Mouse (Mus musculus) heart, postnatal 25 days (tissue): Measurements from ENCODE around the gene Gm49403. TPM values are rescaled to one million over a fixed set of nuclear protein-coding genes. Genes with fewer than 3 reads are reported as not detected.

ENCODE experiments used
- microRNA-seq: library from miRNA; unstranded; fragments of <30 nt; microRNA quantifications from one replicate; pipeline ENCODE4 v1.2.0, GENCODE M21; 2022
- total RNA-seq, 2 experiments: library from RNA; stranded (reverse); gene quantifications; 2 replicates each; pipeline ENCODE4 v1.2.3; 2021

Gm49403 gene
- total RNA-seq, 2 experiments from 2014 or later: not detected

Small RNAs within 50 kb of the gene (microRNA-seq; reads per million reads assigned to microRNA genes)
- 0.83 reads per million for gene Mir5136

Other genes with a start within 250 kb of the Gm49403 start
- gene Chrm1, start 220.1 kb upstream of the Gm49403 start, total RNA-seq: not detected
- gene Slc3a2, start 160.6 kb upstream of the Gm49403 start, total RNA-seq: 10 to 100 TPM; 36.1 to 38.0 TPM
- gene Wdr74, start 148.1 kb upstream of the Gm49403 start, total RNA-seq: 10 to 100 TPM; 17.9 to 18.9 TPM
- not detected for gene 1700092M07Rik, start 143.2 kb upstream of the Gm49403 start, total RNA-seq
- gene Stx5a, start 142.5 kb upstream of the Gm49403 start, total RNA-seq: 10 to 100 TPM; 27.6 to 31.0 TPM
- 10 to 100 TPM; 37.5 to 48.1 TPM for gene Nxf1, start 126.9 kb upstream of the Gm49403 start, total RNA-seq
- gene Tmem223, start 112.9 kb upstream of the Gm49403 start, total RNA-seq: 100 to 1,000 TPM; 108 to 110 TPM
- 10 to 100 TPM; 14.8 to 16.4 TPM for gene Tmem179b, start 109.5 kb upstream of the Gm49403 start, total RNA-seq
- 1 to 10 TPM; 7.4 to 7.6 TPM for gene Taf6l, start 97.5 kb upstream of the Gm49403 start, total RNA-seq
- 10 to 100 TPM; 53.4 to 62.4 TPM for gene Polr2g, start 85.4 kb upstream of the Gm49403 start, total RNA-seq
- 1 to 10 TPM; 1.9 to 2.1 TPM for gene Zbtb3, start 81.4 kb upstream of the Gm49403 start, total RNA-seq
- gene Ttc9c, start 64.6 kb upstream of the Gm49403 start, total RNA-seq: 10 to 100 TPM; 12.5 to 15.8 TPM
- 10 to 100 TPM; 42.5 to 49.4 TPM for gene Hnrnpul2, start 63.9 kb upstream of the Gm49403 start, total RNA-seq
- not detected for gene AC129217.1, start 54.2 kb upstream of the Gm49403 start, total RNA-seq
- 10 to 100 TPM; 23.9 to 24.0 TPM for gene Bscl2, start 46.5 kb upstream of the Gm49403 start, total RNA-seq
- not detected for gene Gng3, start 44.7 kb upstream of the Gm49403 start, total RNA-seq
- gene Lrrn4cl, start 33.2 kb upstream of the Gm49403 start, total RNA-seq: 1 to 10 TPM; 3.3 to 4.9 TPM
- 100 to 1,000 TPM; 113 to 124 TPM for gene Ubxn1, start 12.4 kb upstream of the Gm49403 start, total RNA-seq
- 10 to 100 TPM; 59.3 to 60.1 TPM for gene Uqcc3, start 3.0 kb upstream of the Gm49403 start, total RNA-seq
- gene Lbhd1, start 198 bp upstream of the Gm49403 start, total RNA-seq: 1 to 10 TPM; 1.4 to 5.9 TPM
- 10 to 100 TPM; 17.6 to 19.8 TPM for gene 1810009A15Rik, start 4.9 kb downstream of the Gm49403 start, total RNA-seq
- 1 to 10 TPM in 1 of 2 experiments, under 1 TPM in 1; 0.68 to 2.0 TPM for gene Gm49416, start 5.0 kb downstream of the Gm49403 start, total RNA-seq
- 10 to 100 TPM; 11.2 to 11.8 TPM for gene Ints5, start 9.1 kb downstream of the Gm49403 start, total RNA-seq
- 10 to 100 TPM; 55.6 to 58.7 TPM for gene Ganab, start 14.1 kb downstream of the Gm49403 start, total RNA-seq
- 10 to 100 TPM; 35.9 to 36.7 TPM for gene B3gat3, start 36.4 kb downstream of the Gm49403 start, total RNA-seq
- 10 to 100 TPM; 22.0 to 23.6 TPM for gene Rom1, start 45.4 kb downstream of the Gm49403 start, total RNA-seq
- gene Eml3, start 45.6 kb downstream of the Gm49403 start, total RNA-seq: 1 to 10 TPM; 8.9 to 9.1 TPM
- 10 to 100 TPM; 29.5 to 32.3 TPM for gene Mta2, start 57.9 kb downstream of the Gm49403 start, total RNA-seq
- gene Tut1, start 69.9 kb downstream of the Gm49403 start, total RNA-seq: 1 to 10 TPM; 7.2 to 8.8 TPM
- 100 to 1,000 TPM; 241 to 256 TPM for gene Eef1g, start 83.1 kb downstream of the Gm49403 start, total RNA-seq
- gene Ahnak, start 105.4 kb downstream of the Gm49403 start, total RNA-seq: 100 to 1,000 TPM; 283 to 326 TPM
- gene Scgb1a1, start 204.0 kb downstream of the Gm49403 start, total RNA-seq: 1 to 10 TPM in 1 of 2 experiments, not detected in 1; 3.6 TPM